8 mouse cellular contexts compared by ENCODE assay signal in genomic region chr19:46484518-46484917, GRCm38 (mm10). TPM values are rescaled to one million over a fixed set of nuclear protein-coding genes. Genes with fewer than 3 reads are reported as not detected.
DNase-seq lines count a peak whose midpoint lies in the region; ATAC-seq and TF ChIP-seq lines count a peak whose summit lies in the region.

No protein-coding gene starts in this region.

- H3K36me3 ChIP-seq in heart, embryonic 10.5 days = peaks cover 26% of the 10 kb centered on the region
- peaks cover 6% of the 10 kb centered on the region for H3K36me3 ChIP-seq in midbrain, postnatal 0 days (ENCODE audit: insufficient read depth, low read length)

- peak overlapping the region; percentile 80 for H3K27ac ChIP-seq in heart, embryonic 10.5 days
- H3K27ac ChIP-seq in midbrain, postnatal 0 days (ENCODE audit: low read depth, low read length) = peak overlapping the region; percentile 55

- TF ChIP-seq CTCF in midbrain, postnatal 0 days (IDR thresholded peaks at IDR 0.05) = no peak

- no peaks in the 10 kb centered on the region for H3K27me3 ChIP-seq in heart, embryonic 10.5 days (ENCODE audit: insufficient read depth, poor library complexity, severe bottlenecking)
- no peaks in the 10 kb centered on the region for H3K27me3 ChIP-seq in midbrain, postnatal 0 days (ENCODE audit: insufficient read depth, low read length)

- no peaks in the 10 kb centered on the region for H3K9me3 ChIP-seq in heart, embryonic 10.5 days
- H3K9me3 ChIP-seq in midbrain, postnatal 0 days (ENCODE audit: low read length) = no peaks in the 10 kb centered on the region

- ATAC-seq in cerebellum, adult (ENCODE audit: insufficient number of reproducible peaks, low FRiP score, low TSS enrichment) = no peak
- no peak for ATAC-seq in midbrain, postnatal 0 days (ENCODE audit: low FRiP score)
- ATAC-seq in CD4-positive, CD25-positive, alpha-beta regulatory T cell, adult 4 months = no peak

- no peak overlapping the region for H3K4me2 ChIP-seq in midbrain, postnatal 0 days (ENCODE audit: low read depth, low read length, poor library complexity, severe bottlenecking)

- 47% methylated on average over 5 of the region's 5 CpGs for WGBS in heart, embryonic 10.5 days
- WGBS in midbrain, postnatal 0 days = 75% methylated on average over 5 of the region's 5 CpGs

- H3K4me3 ChIP-seq in heart, embryonic 10.5 days = 0 out of 2 replicates have a peak overlapping the region, but pooled peaks have one; percentile 6
- H3K4me3 ChIP-seq in midbrain, postnatal 0 days (ENCODE audit: low read depth, low read length) = no peak overlapping the region

- DNase-seq in cerebellum, adult 8-10 months = peak; percentile 41
- peak; percentile 54 for DNase-seq in urinary bladder, postnatal 25 days (ENCODE audit: low spot score)
- no peak for DNase-seq in urinary bladder, adult 18-20 months (ENCODE audit: low spot score in 2 of 2)
- DNase-seq in heart, embryonic 10.5 days (ENCODE audit: low spot score) = no peak
- DNase-seq in kidney, postnatal 14 days = peak; percentile 89
- DNase-seq in midbrain, postnatal 0 days (ENCODE audit: low spot score) = peak; percentile 82

- no peak overlapping the region for H3K9ac ChIP-seq in midbrain, postnatal 0 days (replicated peaks; ENCODE audit: low read length, poor library complexity, severe bottlenecking)

- peaks cover 98% of the 10 kb centered on the region for H3K4me1 ChIP-seq in heart, embryonic 10.5 days
- H3K4me1 ChIP-seq in midbrain, postnatal 0 days (ENCODE audit: insufficient read depth, low read length) = peaks cover 7% of the 10 kb centered on the region; the same call in 1 of the 2 replicates

RNA-seq across cellular contexts. Expression of gene Trim8, which starts 17.0 kb away (rescaled TPM):
- polyA plus RNA-seq in heart, embryonic 10.5 days (2016; fragmentation: Nextera tagmentation; extraction: Ambion mirVana) = 17.6 and 22.0 TPM in 2 replicates
- total RNA-seq in midbrain, postnatal 0 days (2014; rRNA removed) = 96.6 and 103 TPM in 2 replicates
- polyA plus RNA-seq in midbrain, postnatal 0 days (2015; fragmentation: Nextera tagmentation; extraction: Ambion mirVana) = 27.8 and 30.4 TPM in 2 replicates
- polyA plus RNA-seq in CD4-positive, CD25-positive, alpha-beta regulatory T cell, adult 4 months (2017; shearing (Covaris generic)) = 10 to 100 TPM; 16.3 to 21.5 TPM

Comparison
In these comparisons a context has a peak if more than half of its experiments do, and no peak if none do; other contexts are left out.
1. DNase-seq: peak in cerebellum, adult 8-10 months (single experiment), urinary bladder, postnatal 25 days (single experiment), kidney, postnatal 14 days (single experiment) and midbrain, postnatal 0 days (single experiment); none in urinary bladder, adult 18-20 months (0 of 2) and heart, embryonic 10.5 days (single experiment).